ENCODE assay signal across 9 mouse cellular contexts in the genomic region with DNA sequence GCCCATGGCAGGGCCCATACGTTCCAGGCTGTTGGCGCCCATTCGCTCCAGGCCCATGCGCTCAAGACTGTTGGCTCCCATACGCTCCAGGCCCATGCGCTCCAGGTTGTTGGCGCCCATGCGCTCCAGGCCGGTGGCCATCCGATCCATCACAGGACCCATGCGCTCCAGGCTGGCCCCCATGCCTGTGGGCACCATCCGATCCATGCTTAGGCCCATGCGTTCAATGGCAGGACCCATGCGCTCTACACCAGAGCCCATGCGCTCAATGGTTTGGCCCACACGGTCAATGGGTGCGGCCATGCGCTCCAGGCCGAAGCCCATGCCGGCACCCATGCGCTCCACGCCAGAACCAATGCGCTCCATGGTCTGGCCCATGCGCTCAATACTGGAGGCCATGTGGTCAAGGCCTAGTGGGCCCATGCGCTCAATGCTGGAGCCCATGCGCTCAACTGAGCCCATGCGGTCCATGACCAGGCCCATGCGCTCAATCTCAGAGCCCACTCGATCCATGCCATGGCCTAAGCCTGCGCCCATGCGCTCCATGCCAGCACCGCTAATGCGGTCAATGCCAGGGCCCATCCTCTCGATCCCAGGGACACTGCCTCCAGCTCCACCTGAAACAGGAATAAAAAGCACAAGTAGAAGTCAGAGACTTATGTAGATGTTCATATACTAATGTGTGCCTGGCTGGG. TPM values are rescaled to one million over a fixed set of nuclear protein-coding genes. Genes with fewer than 3 reads are reported as not detected.
DNase-seq lines count a peak whose midpoint lies in the region; ATAC-seq and TF ChIP-seq lines count a peak whose summit lies in the region.
"Had no signal": no experiment of that assay in that cellular context is flagged by ENCODE, and none has a peak within 500 bp of the region (broad histone marks: within the 10 kb centered on the region; RNA-seq: fewer than 3 reads in every experiment).

No protein-coding gene starts in this region.

- H3K36me3 ChIP-seq in lung, embryonic 15.5 days, result peaks cover 95% of the 10 kb centered on the region
- H3K36me3 ChIP-seq in hindbrain, embryonic 16.5 days (ENCODE audit: control insufficient read depth, insufficient read depth, low read length), result peaks cover 53% of the 10 kb centered on the region
- H3K36me3 ChIP-seq in midbrain, postnatal 0 days (ENCODE audit: insufficient read depth, low read length), result peaks cover 52% of the 10 kb centered on the region

- no peak for TF ChIP-seq CTCF in midbrain, postnatal 0 days (IDR thresholded peaks at IDR 0.05)

- intact Hi-C loops in heart, postnatal 25 days (cut with DNase I), result no loop called here

- WGBS in lung, embryonic 15.5 days, result 98% methylated on average over 34 of the region's 34 CpGs
- WGBS in hindbrain, embryonic 16.5 days, result 98% methylated on average over 34 of the region's 34 CpGs
- 98% methylated on average over 34 of the region's 34 CpGs for WGBS in midbrain, postnatal 0 days

- H3K27ac ChIP-seq in lung, embryonic 15.5 days, result no peak overlapping the region
- H3K27ac ChIP-seq in hindbrain, embryonic 16.5 days (ENCODE audit: low read depth, low read length), result no peak overlapping the region
- H3K27ac ChIP-seq in midbrain, postnatal 0 days (ENCODE audit: low read depth, low read length), result no peak overlapping the region

- peak; percentile 35 for ATAC-seq in lung, embryonic 15.5 days (ENCODE audit: borderline replicate concordance, extremely low read depth, low FRiP score, low TSS enrichment)
- peak; percentile 58; the same call in 1 of the 2 replicates for ATAC-seq in hindbrain, embryonic 16.5 days
- ATAC-seq in midbrain, postnatal 0 days (ENCODE audit: low FRiP score), result peak; percentile 63; the same call in 1 of the 2 replicates

- H3K9ac ChIP-seq in lung, embryonic 15.5 days, result no peak overlapping the region
- no peak overlapping the region for H3K9ac ChIP-seq in hindbrain, embryonic 16.5 days (ENCODE audit: low read depth, low read length)
- no peak overlapping the region for H3K9ac ChIP-seq in midbrain, postnatal 0 days (replicated peaks; ENCODE audit: low read length, poor library complexity, severe bottlenecking)

- no peak overlapping the region for H3K4me2 ChIP-seq in lung, embryonic 15.5 days
- H3K4me2 ChIP-seq in hindbrain, embryonic 16.5 days (ENCODE audit: low read length), result no peak overlapping the region
- H3K4me2 ChIP-seq in midbrain, postnatal 0 days (ENCODE audit: low read depth, low read length, poor library complexity, severe bottlenecking), result no peak overlapping the region

- H3K4me3 ChIP-seq in lung, embryonic 15.5 days, result no peak overlapping the region
- H3K4me3 ChIP-seq in hindbrain, embryonic 16.5 days (ENCODE audit: low read length), result no peak overlapping the region
- no peak overlapping the region for H3K4me3 ChIP-seq in midbrain, postnatal 0 days (ENCODE audit: low read depth, low read length)

- H3K4me1 ChIP-seq in lung, embryonic 15.5 days, result no peaks in the 10 kb centered on the region
- no peaks in the 10 kb centered on the region for H3K4me1 ChIP-seq in hindbrain, embryonic 16.5 days (ENCODE audit: control insufficient read depth, insufficient read depth, low read depth, low read length)
- H3K4me1 ChIP-seq in midbrain, postnatal 0 days (ENCODE audit: insufficient read depth, low read length), result no peaks in the 10 kb centered on the region

- no peaks in the 10 kb centered on the region for H3K9me3 ChIP-seq in lung, embryonic 15.5 days
- H3K9me3 ChIP-seq in hindbrain, embryonic 16.5 days (ENCODE audit: control insufficient read depth, low read length), result no peaks in the 10 kb centered on the region
- no peaks in the 10 kb centered on the region for H3K9me3 ChIP-seq in midbrain, postnatal 0 days (ENCODE audit: low read length)

- peak; percentile 91 for DNase-seq in heart, adult 11 months
- no peak for DNase-seq in heart, postnatal 25 days (ENCODE audit: low spot score)
- DNase-seq in lung, postnatal 10 days, result no peak
- DNase-seq in midbrain, postnatal 0 days (ENCODE audit: low spot score), result no peak
- DNase-seq in gastrocnemius, postnatal 10 days, result no peak
- no peak for DNase-seq in cerebellum, postnatal 14 days
- DNase-seq: kidney, adult 18-20 months had no signal

- H3K27me3 ChIP-seq in lung, embryonic 15.5 days, result no peaks in the 10 kb centered on the region
- H3K27me3 ChIP-seq in hindbrain, embryonic 16.5 days (replicated peaks; ENCODE audit: control insufficient read depth, insufficient read depth, low read length), result no peaks in the 10 kb centered on the region
- no peaks in the 10 kb centered on the region for H3K27me3 ChIP-seq in midbrain, postnatal 0 days (ENCODE audit: insufficient read depth, low read length)

RNA-seq across cellular contexts. Expression of a gene that starts 12.1 kb away (rescaled TPM):
- under 1 TPM in 1 of 2 experiments, not detected in 1; 0.34 TPM for total RNA-seq in heart, postnatal 25 days (2021)
- 0.97 and 1.1 TPM in 2 replicates for polyA plus RNA-seq in lung, embryonic 15.5 days (2015; fragmentation: Nextera tagmentation; extraction: Ambion mirVana)
- 0.15 and 0.51 TPM in 2 replicates for polyA plus RNA-seq in hindbrain, embryonic 16.5 days (2015; fragmentation: Nextera tagmentation; extraction: Ambion mirVana)
- total RNA-seq in midbrain, postnatal 0 days (2014; rRNA removed), result not detected in 2 replicates
- 0.41 TPM in 1 of 2 replicates, not detected in the other for polyA plus RNA-seq in midbrain, postnatal 0 days (2015; fragmentation: Nextera tagmentation; extraction: Ambion mirVana)
- total RNA-seq in gastrocnemius, postnatal 10 days (2021), result under 1 TPM; 0.40 to 0.54 TPM

RNA-seq across cellular contexts. Expression of a gene that starts 21.0 kb away (rescaled TPM):
- 10 to 100 TPM in 1 of 2 experiments, 1 to 10 TPM in 1; 9.7 to 11.4 TPM for total RNA-seq in heart, postnatal 25 days (2021)
- 36.6 and 40.6 TPM in 2 replicates for polyA plus RNA-seq in lung, embryonic 15.5 days (2015; fragmentation: Nextera tagmentation; extraction: Ambion mirVana)
- polyA plus RNA-seq in hindbrain, embryonic 16.5 days (2015; fragmentation: Nextera tagmentation; extraction: Ambion mirVana), result 50.9 and 71.0 TPM in 2 replicates
- 43.8 and 58.8 TPM in 2 replicates for total RNA-seq in midbrain, postnatal 0 days (2014; rRNA removed)
- 89.1 and 96.0 TPM in 2 replicates for polyA plus RNA-seq in midbrain, postnatal 0 days (2015; fragmentation: Nextera tagmentation; extraction: Ambion mirVana)
- 10 to 100 TPM; 18.1 to 21.5 TPM for total RNA-seq in gastrocnemius, postnatal 10 days (2021)

RNA-seq across cellular contexts. Expression of a gene that starts 36.7 kb away (rescaled TPM):
- 100 to 1,000 TPM in 1 of 2 experiments, 10 to 100 TPM in 1; 89.2 to 106 TPM for total RNA-seq in heart, postnatal 25 days (2021)
- polyA plus RNA-seq in lung, embryonic 15.5 days (2015; fragmentation: Nextera tagmentation; extraction: Ambion mirVana), result 325 and 344 TPM in 2 replicates
- 161 and 194 TPM in 2 replicates for polyA plus RNA-seq in hindbrain, embryonic 16.5 days (2015; fragmentation: Nextera tagmentation; extraction: Ambion mirVana)
- total RNA-seq in midbrain, postnatal 0 days (2014; rRNA removed), result 48.7 and 58.1 TPM in 2 replicates
- polyA plus RNA-seq in midbrain, postnatal 0 days (2015; fragmentation: Nextera tagmentation; extraction: Ambion mirVana), result 113 and 124 TPM in 2 replicates
- 100 to 1,000 TPM in 1 of 2 experiments, 10 to 100 TPM in 1; 85.1 to 108 TPM for total RNA-seq in gastrocnemius, postnatal 10 days (2021)
